ENCODE assay signal across 9 mouse cellular contexts in genomic region chr11:103987423-103987822, GRCm38 (mm10). TPM values are rescaled to one million over a fixed set of nuclear protein-coding genes. Genes with fewer than 3 reads are reported as not detected.
DNase-seq lines count a peak whose midpoint lies in the region; ATAC-seq and TF ChIP-seq lines count a peak whose summit lies in the region.
"Had no signal": no experiment of that assay in that cellular context is flagged by ENCODE, and none has a peak within 500 bp of the region (broad histone marks: within the 10 kb centered on the region; RNA-seq: fewer than 3 reads in every experiment).

No protein-coding gene starts in this region.

- peak; percentile 90 for TF ChIP-seq RAD21 in MEL (IDR thresholded peaks at IDR 0.05; ENCODE audit: low read depth, low read length)

- no peaks in the 10 kb centered on the region for H3K9me3 ChIP-seq in MEL (replicated peaks; ENCODE audit: insufficient read depth, low read length)
- no peaks in the 10 kb centered on the region for H3K9me3 ChIP-seq in forebrain, embryonic 11.5 days (ENCODE audit: control insufficient read depth, low read length)

- 22% methylated on average over 8 of the region's 8 CpGs for WGBS in forebrain, embryonic 11.5 days

- H3K4me2 ChIP-seq in forebrain, embryonic 11.5 days (ENCODE audit: low read depth, low read length, severe bottlenecking) = no peak overlapping the region

- H3K36me3 ChIP-seq in MEL (ENCODE audit: control insufficient read depth in 1 of 2, insufficient read depth in 2 of 2, low read length in 2 of 2) = no peaks in the 10 kb centered on the region; a peak in 1 of 4 replicates
- peaks cover 2% of the 10 kb centered on the region; the same call in 1 of the 2 replicates for H3K36me3 ChIP-seq in forebrain, embryonic 11.5 days (ENCODE audit: control insufficient read depth, insufficient read depth, low read length)

- TF ChIP-seq POLR2A in MEL (IDR thresholded peaks at IDR 0.05; ENCODE audit: control insufficient read depth in 1 of 2, insufficient read depth in 1 of 2, low read depth in 1 of 2, low read length in 2 of 2, poor library complexity in 1 of 2) = no peak

- DNase-seq in MEL (ENCODE audit: low read depth, low spot score) = peak; percentile 90
- peak; percentile 66 for DNase-seq in brain, embryonic 18.5 days (ENCODE audit: low read depth, low spot score)
- peak; percentile 88 for DNase-seq in forebrain, embryonic 11.5 days (ENCODE audit: low spot score)
- peak; percentile 77 for DNase-seq in heart, postnatal 36 days
- DNase-seq in layer of hippocampus, postnatal 36 days = peak; percentile 75 to 76
- DNase-seq in right cerebral cortex, adult 2 months (ENCODE audit: low spot score in 2 of 2) = peak; percentile 79 to 85
- DNase-seq in urinary bladder, postnatal 25 days (ENCODE audit: low spot score) = peak; percentile 77

- H3K4me1 ChIP-seq in MEL (ENCODE audit: control insufficient read depth in 1 of 2, insufficient read depth in 2 of 2, low read length in 2 of 2) = no peaks in the 10 kb centered on the region
- H3K4me1 ChIP-seq in forebrain, embryonic 11.5 days (replicated peaks; ENCODE audit: control insufficient read depth, insufficient read depth, low read length) = no peaks in the 10 kb centered on the region; the same call in 1 of the 2 replicates

- H3K27me3 ChIP-seq in MEL (ENCODE audit: control insufficient read depth in 1 of 2, insufficient read depth in 2 of 2, low read length in 2 of 2) = no peaks in the 10 kb centered on the region
- no peaks in the 10 kb centered on the region for H3K27me3 ChIP-seq in forebrain, embryonic 11.5 days (ENCODE audit: control insufficient read depth, insufficient read depth, low read length)

- no peak overlapping the region for H3K4me3 ChIP-seq in MEL (ENCODE audit: control insufficient read depth in 1 of 2, insufficient read depth in 1 of 2, low read depth in 2 of 2, low read length in 2 of 2)
- H3K4me3 ChIP-seq in forebrain, embryonic 11.5 days (ENCODE audit: low read depth, low read length) = no peak overlapping the region

- H3K27ac ChIP-seq in MEL (ENCODE audit: control insufficient read depth, low read depth, low read length) = no peak overlapping the region
- no peak overlapping the region for H3K27ac ChIP-seq in forebrain, embryonic 11.5 days (ENCODE audit: low read depth, low read length)
- H3K27ac ChIP-seq: macrophage had no signal

- H3K79me2 ChIP-seq in MEL (ENCODE audit: control insufficient read depth, insufficient read depth, low read length, poor library complexity) = no peaks in the 10 kb centered on the region

- peak; percentile 92 to 99 (median 98) for TF ChIP-seq CTCF in MEL (IDR thresholded peaks at IDR 0.05 in 2 of 3, conservative IDR thresholded peaks at IDR 0.05 in 1 of 3; ENCODE audit: control insufficient read depth in 1 of 3, insufficient read depth in 1 of 3, low read depth in 2 of 3, low read length in 3 of 3, poor library complexity in 1 of 3, severe bottlenecking in 1 of 3)

- no peak overlapping the region for H3K9ac ChIP-seq in MEL (ENCODE audit: control insufficient read depth, low read depth, low read length, poor library complexity, severe bottlenecking)
- no peak overlapping the region for H3K9ac ChIP-seq in forebrain, embryonic 11.5 days (ENCODE audit: low read length)

- intact Hi-C loops in heart, postnatal 36 days (cut with DNase I) = loop anchor here (1.0 kb wide), 1 partner anchor 184 kb away; no protein-coding TSS in a partner anchor

- TF ChIP-seq EP300 in MEL (IDR thresholded peaks at IDR 0.05; ENCODE audit: low read depth in 1 of 2, low read length in 2 of 2) = no peak

- no peak; the same call in 1 of the 2 replicates for ATAC-seq in forebrain, embryonic 11.5 days (replicated peaks; ENCODE audit: low FRiP score)
- ATAC-seq in megakaryocyte, adult 5-6 weeks (ENCODE audit: poor library complexity, severe bottlenecking) = peak; percentile 51

TF ChIP-seq in MEL, 35 proteins besides CTCF, POLR2A, EP300 and RAD21:
- TF ChIP-seq ZC3H11A (IDR thresholded peaks at IDR 0.05; ENCODE audit: low read depth, low read length) (peak; percentile 55), SMC3 (IDR thresholded peaks at IDR 0.05; ENCODE audit: low read depth, low read length) (peak; percentile 79), CHD2 (IDR thresholded peaks at IDR 0.05; ENCODE audit: low read length) (no peak)

RNA-seq across cellular contexts. Expression of gene Arf2, which starts 20.9 kb away (rescaled TPM):
- total RNA-seq in MEL (2012; rRNA removed) = 32.1 and 36.1 TPM in 2 replicates
- polyA plus RNA-seq in MEL (2012; ENCODE audit: insufficient read depth in 1 of 2, insufficient read length in 2 of 2, low read depth in 1 of 2, low replicate concordance in 2 of 2, missing spikeins in 1 of 2) = 10 to 100 TPM in 1 of 2 experiments, not detected in 1; 23.6 TPM
- 124 TPM in 2 replicates for polyA plus RNA-seq in forebrain, embryonic 11.5 days (2014; fragmentation: Nextera tagmentation; extraction: Ambion mirVana)
- total RNA-seq in heart, postnatal 36 days (2021) = 10 to 100 TPM; 29.8 to 30.4 TPM
- total RNA-seq in layer of hippocampus, postnatal 36 days (2021) = 10 to 100 TPM; 42.0 to 45.8 TPM
- 37.6 and 41.1 TPM in 2 replicates for total RNA-seq in megakaryocyte, adult 5-6 weeks (2015)
- 52.2 and 55.1 TPM in 2 replicates for total RNA-seq in megakaryocyte, adult 5-6 weeks (2017)

RNA-seq across cellular contexts. Expression of gene Nsf, which starts 33.6 kb away (rescaled TPM):
- 37.9 and 43.4 TPM in 2 replicates for total RNA-seq in MEL (2012; rRNA removed)
- 10 to 100 TPM in 1 of 2 experiments, not detected in 1; 40.2 TPM for polyA plus RNA-seq in MEL (2012; ENCODE audit: insufficient read depth in 1 of 2, insufficient read length in 2 of 2, low read depth in 1 of 2, low replicate concordance in 2 of 2, missing spikeins in 1 of 2)
- 52.6 and 61.2 TPM in 2 replicates for polyA plus RNA-seq in forebrain, embryonic 11.5 days (2014; fragmentation: Nextera tagmentation; extraction: Ambion mirVana)
- 10 to 100 TPM; 26.2 to 27.4 TPM for total RNA-seq in heart, postnatal 36 days (2021)
- 1,000 to 10,000 TPM; 1,120 to 1,198 TPM for total RNA-seq in layer of hippocampus, postnatal 36 days (2021)
- 44.8 and 50.0 TPM in 2 replicates for total RNA-seq in megakaryocyte, adult 5-6 weeks (2015)
- 49.3 and 51.1 TPM in 2 replicates for total RNA-seq in megakaryocyte, adult 5-6 weeks (2017)

Comparison
In these comparisons a context has a peak if more than half of its experiments do, and no peak if none do; other contexts are left out.
1. RNA of gene Nsf, which starts 33.6 kb away (total RNA-seq): 1,120 to 1,198 TPM in layer of hippocampus, postnatal 36 days; 44.8 to 51.1 TPM in megakaryocyte, adult 5-6 weeks, 37.9 to 43.4 TPM in MEL and 26.2 to 27.4 TPM in heart, postnatal 36 days; every median in the first group is over 10 times any median in the second.
2. Peak in every context shown above with its lines, with median percentiles within 50 percentile points of each other: DNase-seq.